Mouse (Mus musculus): ENCODE results near the gene Anapc7.

Gene Anapc7

GRCm38 (mm10) chr5:122486243-122486642 is 64.8 kb downstream of the Anapc7 start:
- in situ Hi-C loops (cut with MboI, MseI): loop anchor here in 1 of 2 experiments (25.0 kb wide), 2 partner anchors 1049 to 1926 kb away; no protein-coding TSS in a partner anchor

GRCm38 (mm10) chr5:122487825-122488224 is 66.3 kb downstream of the Anapc7 start:
- in situ Hi-C loops (cut with MboI, MseI): loop anchor here in 1 of 2 experiments (25.0 kb wide), 2 partner anchors 1051 to 1924 kb away; no protein-coding TSS in a partner anchor

- in situ Hi-C loops (cut with MboI, MseI): loop anchor here in 1 of 2 experiments (25.0 kb wide), 2 partner anchors 1053 to 1922 kb away; no protein-coding TSS in a partner anchor
These were observed 68.7 kb downstream of the Anapc7 start for GRCm38 (mm10) chr5:122490148-122490547.

GRCm38 (mm10) chr5:122491385-122491784 is 69.9 kb downstream of the Anapc7 start:
- in situ Hi-C loops (cut with MboI, MseI): loop anchor here in 1 of 2 experiments (25.0 kb wide), 2 partner anchors 1054 to 1921 kb away; no protein-coding TSS in a partner anchor

GRCm38 (mm10) chr5:122493035-122493434 is 71.5 kb downstream of the Anapc7 start:
- in situ Hi-C loops (cut with MboI, MseI): loop anchor here in 1 of 2 experiments (25.0 kb wide), 2 partner anchors 1056 to 1919 kb away; no protein-coding TSS in a partner anchor

- in situ Hi-C loops (cut with MboI, MseI): loop anchor here in 1 of 2 experiments (25.0 kb wide), 2 partner anchors 1057 to 1918 kb away; no protein-coding TSS in a partner anchor
These were observed 73.0 kb downstream of the Anapc7 start for GRCm38 (mm10) chr5:122494449-122494848.
